Mouse (Mus musculus) liver, adult 2 months (tissue): ENCODE measurements at regions not wholly inside any gene's neighbourhood (a gene's known extent, or its start where the extent isn't known, plus 50 kb on each side); places are given as distances from the start of the nearest gene placed in this dataset.

Experiments
- DNase-seq: peaks from one replicate; pipeline ENCODE4 v3.0.0-alpha.2; 2011; ENCODE audit warnings: low read depth, low spot score; ENCODE audit errors: extremely low read depth
- H3K27ac ChIP-seq: fragments of 200-500 bp; replicated peaks from 2 replicates; pipeline ENCODE4 v1.5.1; 2012; ENCODE audit warnings: low read depth, mild to moderate bottlenecking, control low read depth, inconsistent platforms, low read length; ENCODE audit not compliant: insufficient read depth
- H3K27me3 ChIP-seq: fragments of 200-500 bp; 2 replicates; pipeline ENCODE4 v1.6.1; 2012; ENCODE audit warnings: mild to moderate bottlenecking, moderate library complexity, low read length, inconsistent platforms; ENCODE audit not compliant: control insufficient read depth, insufficient read depth
- H3K36me3 ChIP-seq: fragments of 200-500 bp; 2 replicates; pipeline ENCODE4 v1.6.1; 2012; ENCODE audit warnings: low read length, inconsistent platforms; ENCODE audit not compliant: control insufficient read depth, insufficient read depth
- H3K4me1 ChIP-seq: fragments of 200-500 bp; 2 replicates; pipeline ENCODE4 v1.6.1; 2011; ENCODE audit warnings: low read length; ENCODE audit not compliant: control insufficient read depth, insufficient read depth
- H3K4me3 ChIP-seq: fragments of 200-500 bp; 2 replicates; pipeline ENCODE4 v1.5.1; 2011; ENCODE audit warnings: low read depth, mild to moderate bottlenecking, control low read depth, low read length, moderate library complexity; ENCODE audit not compliant: insufficient read depth
- H3K79me2 ChIP-seq: fragments of 200-500 bp; 2 replicates; pipeline ENCODE4 v1.6.1; 2012; ENCODE audit warnings: inconsistent platforms, mild to moderate bottlenecking, low read length, moderate library complexity; ENCODE audit not compliant: control insufficient read depth, insufficient read depth
- H3K9ac ChIP-seq: fragments of 200-500 bp; 2 replicates; pipeline ENCODE4 v1.6.1; 2012; ENCODE audit warnings: low read depth, mild to moderate bottlenecking, control low read depth, inconsistent platforms, low read length
- CTCF ChIP-seq: fragments of 200-500 bp; IDR thresholded peaks from 2 replicates; pipeline ENCODE4 v1.5.1; 2011; ENCODE audit warnings: low read depth, low read length, control low read depth
- POLR2A ChIP-seq: fragments of 200-500 bp; IDR thresholded peaks from 2 replicates; pipeline ENCODE4 v1.6.1; 2011; ENCODE audit warnings: low read length, control low read depth; ENCODE audit not compliant: insufficient read depth; ENCODE audit errors: extremely low read depth
- WGBS: fragments of 180-500 bp; shearing (Covaris S2); methylation state at CpG from one replicate; pipeline ENCODE4 v1.1.7; 2018; 5-methylcytosine and 5-hydroxymethylcytosine counted together

- 88% methylated on average over 2 of the region's 2 CpGs for WGBS
- no peak for DNase-seq
- H3K79me2 ChIP-seq = no peaks in the 10 kb centered on the region
- TF ChIP-seq CTCF (no peak), POLR2A (no peak)
- no peak overlapping the region for H3K27ac ChIP-seq
- H3K4me3 ChIP-seq = no peak overlapping the region
- H3K4me1 ChIP-seq = no peaks in the 10 kb centered on the region
- H3K27me3 ChIP-seq = no peaks in the 10 kb centered on the region
- no peak overlapping the region for H3K9ac ChIP-seq
- H3K36me3 ChIP-seq = no peaks in the 10 kb centered on the region
Measured at GRCm38 (mm10) chr16:25622651-25623050, 60.9 kb upstream of the Trp63 start.

GRCm38 (mm10) chr16:25623986-25624623 lies 59.5 kb upstream of the Trp63 start:
- Histone ChIP-seq H3K4me3 (no peak overlapping the region), H3K79me2 (no peaks in the 10 kb centered on the region), H3K4me1 (no peaks in the 10 kb centered on the region), H3K9ac (no peak overlapping the region), H3K36me3 (no peaks in the 10 kb centered on the region), H3K27me3 (no peaks in the 10 kb centered on the region), H3K27ac (no peak overlapping the region)
- no peak for DNase-seq
- TF ChIP-seq POLR2A (no peak), CTCF (no peak)
- WGBS = 66% methylated on average over 1 of the region's 1 CpGs

DNA sequence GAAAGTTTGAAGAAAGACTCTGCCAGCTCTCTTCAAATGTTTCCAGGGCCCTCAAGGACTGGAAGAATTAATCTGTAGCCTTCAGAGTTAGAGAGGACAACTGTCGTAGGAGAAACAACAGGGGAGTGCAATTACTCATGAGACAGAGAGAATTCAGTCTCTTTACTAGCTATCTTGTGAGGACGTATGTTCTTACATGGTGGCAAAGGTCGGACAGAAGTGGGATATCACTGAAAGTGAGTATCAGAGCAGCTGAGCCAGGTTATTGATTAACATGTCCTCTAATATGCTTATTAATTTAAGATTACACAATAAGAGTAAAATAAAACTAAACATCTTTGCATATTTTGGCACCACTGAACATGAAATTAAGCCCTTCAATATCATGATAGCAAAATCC lies 53.8 kb upstream of the Trp63 start:
- TF ChIP-seq POLR2A (no peak), CTCF (no peak)
- 59% methylated on average over 3 of the region's 3 CpGs for WGBS

DNA sequence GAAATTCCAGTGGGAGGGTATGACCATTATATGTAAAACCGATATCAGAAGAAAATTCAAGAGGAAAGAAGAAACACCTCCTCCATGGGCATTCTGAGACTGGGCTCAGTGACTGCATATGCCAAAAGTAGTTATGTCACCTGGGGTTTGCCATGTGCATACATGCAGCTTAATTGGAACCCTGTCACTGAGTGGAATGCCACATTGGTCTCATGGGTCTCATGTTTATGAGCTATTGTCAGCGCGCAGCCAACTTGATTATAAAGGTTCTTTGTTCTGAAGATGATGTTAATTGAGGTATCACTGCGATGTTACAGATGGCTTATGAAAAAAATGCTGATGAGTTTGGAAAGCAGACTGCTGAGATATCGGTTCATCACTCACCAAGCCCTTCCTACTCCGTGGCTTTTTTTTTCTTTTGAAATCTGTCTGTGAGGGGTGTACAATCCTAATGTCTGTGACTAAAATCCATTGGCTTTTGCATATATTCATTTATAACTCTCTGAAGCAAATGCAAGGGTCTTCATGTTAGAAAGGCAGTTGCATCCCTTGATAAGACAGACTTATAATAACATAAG lies 52.3 kb upstream of the Trp63 start:
- H3K27ac ChIP-seq = no peak overlapping the region
- TF ChIP-seq POLR2A = no peak
- TF ChIP-seq CTCF = no peak
- DNase-seq = no peak
- H3K4me3 ChIP-seq = no peak overlapping the region
- no peaks in the 10 kb centered on the region for H3K4me1 ChIP-seq
- H3K79me2 ChIP-seq = no peaks in the 10 kb centered on the region
- H3K9ac ChIP-seq = no peak overlapping the region
- 89% methylated on average over 6 of the region's 6 CpGs for WGBS
- H3K36me3 ChIP-seq = no peaks in the 10 kb centered on the region
- H3K27me3 ChIP-seq = no peaks in the 10 kb centered on the region

More for the DNA sequence above, 53.8 kb upstream of the Trp63 start:
- H3K36me3 ChIP-seq = no peaks in the 10 kb centered on the region
- DNase-seq = no peak
- H3K9ac ChIP-seq = no peak overlapping the region
- no peaks in the 10 kb centered on the region for H3K79me2 ChIP-seq
- H3K4me3 ChIP-seq = no peak overlapping the region
- no peaks in the 10 kb centered on the region for H3K4me1 ChIP-seq
- no peak overlapping the region for H3K27ac ChIP-seq
- no peaks in the 10 kb centered on the region for H3K27me3 ChIP-seq
